Mouse (Mus musculus): ENCODE measurements at regions not wholly inside any gene's neighbourhood (a gene's known extent, or its start where the extent isn't known, plus 50 kb on each side); places are given as distances from the start of the nearest gene placed in this dataset.
"Not testable (repeated sequence)": the region's sequence is repeated elsewhere in the genome, so short reads cannot be mapped to it uniquely, and the experiment has no call there.

DNA sequence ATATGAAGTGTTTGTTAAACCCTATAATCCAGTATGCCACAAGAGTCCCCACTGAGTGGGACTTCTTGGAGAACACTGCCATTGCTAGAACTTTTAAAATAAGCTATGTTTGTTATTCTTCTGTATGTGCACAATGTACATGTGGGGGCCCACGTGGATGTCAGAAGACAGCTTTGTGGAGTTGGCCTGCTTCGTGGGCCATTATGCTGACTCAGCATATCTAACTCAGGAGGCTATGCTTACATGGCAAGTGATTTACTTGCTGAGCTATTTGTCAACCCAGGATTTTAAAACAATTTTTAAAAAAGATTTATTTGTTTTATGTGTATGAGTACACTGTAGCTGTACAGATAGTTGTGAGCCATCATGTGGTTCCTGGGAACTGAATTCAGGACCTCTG, 207.6 kb upstream of the Steap1 start:
- no peak for DNase-seq (ENCODE audit: low spot score)

DNA sequence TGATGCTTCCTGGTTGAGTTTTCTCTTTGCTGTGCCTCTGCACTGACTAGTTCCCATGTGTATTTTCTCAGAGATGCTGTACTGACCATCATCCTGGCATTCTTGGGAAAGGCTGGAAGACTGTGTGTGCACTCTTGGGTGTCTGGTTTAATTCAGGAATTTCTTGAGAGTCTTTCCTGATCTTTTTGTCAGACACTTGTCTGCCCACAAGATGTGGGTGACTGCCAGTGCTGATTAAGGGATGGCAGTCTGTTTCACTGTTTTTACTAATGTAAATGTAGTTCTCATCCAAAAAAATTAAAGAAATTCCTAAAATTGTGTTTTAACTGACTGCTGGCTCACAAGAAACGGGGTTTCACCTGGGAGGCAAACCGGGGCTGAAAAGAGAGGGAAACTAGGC, 206.7 kb upstream of the Steap1 start:
- no peak for DNase-seq (ENCODE audit: low spot score)

DNA sequence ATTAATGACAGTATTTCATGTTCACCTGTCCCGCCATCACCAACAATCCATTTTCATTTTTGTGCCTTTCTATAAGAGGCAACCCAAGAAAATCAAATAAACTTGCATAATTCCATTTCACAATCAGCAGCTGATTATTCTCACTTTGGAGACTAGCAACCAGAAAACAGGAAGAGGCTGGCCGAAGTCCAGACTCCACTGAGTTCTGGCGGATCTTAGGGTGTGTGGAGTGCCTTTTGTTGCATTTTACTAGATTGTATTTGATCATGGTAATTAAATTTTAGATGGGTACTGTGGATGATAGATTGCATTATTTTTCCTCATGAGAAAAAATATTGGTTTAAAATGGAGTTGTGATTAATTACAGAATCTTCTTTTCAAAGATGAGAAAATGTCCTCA, 176.7 kb upstream of the Steap1 start:
- DNase-seq (ENCODE audit: low spot score): no peak

DNA sequence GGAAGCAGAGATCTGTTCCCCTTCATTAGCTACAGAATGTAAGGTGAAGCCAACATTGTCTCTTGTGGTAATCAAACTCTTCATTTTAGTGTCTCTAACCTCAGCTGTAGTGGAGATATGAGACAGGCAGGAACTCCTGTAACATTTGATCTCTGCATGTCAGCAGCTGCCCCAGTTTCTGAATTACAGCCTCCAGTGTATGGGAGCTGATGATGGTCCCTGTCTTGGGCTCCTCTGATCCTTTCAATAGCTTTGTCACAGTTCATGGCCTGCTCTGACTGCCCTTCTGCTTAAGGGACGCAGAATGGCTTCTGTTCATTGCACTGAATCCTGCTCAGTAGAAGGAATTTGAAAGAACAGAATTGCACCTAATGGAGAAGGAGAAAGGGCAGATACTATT, 167.3 kb upstream of the Steap1 start:
- no peak for DNase-seq (ENCODE audit: low spot score)

DNA sequence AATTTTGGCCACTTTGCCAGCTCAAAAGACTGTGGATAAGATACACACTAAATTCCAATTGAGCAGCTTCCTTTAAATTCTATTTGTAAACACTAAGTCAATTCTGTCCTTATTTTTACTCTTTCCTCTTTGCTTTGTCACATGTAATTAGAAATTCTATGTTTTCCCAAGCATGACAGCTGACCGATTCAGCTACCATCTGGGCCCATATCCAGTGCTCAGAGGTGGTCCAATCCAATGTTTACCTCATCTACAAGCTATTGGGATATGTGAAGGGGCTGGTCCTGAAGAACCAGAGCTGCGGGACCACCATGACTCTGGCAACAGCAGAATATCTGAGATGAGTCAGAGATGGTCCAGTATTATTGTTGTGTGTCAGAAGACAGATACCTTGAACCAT, 140.2 kb upstream of the Steap1 start:
- DNase-seq (ENCODE audit: low spot score): no peak

DNA sequence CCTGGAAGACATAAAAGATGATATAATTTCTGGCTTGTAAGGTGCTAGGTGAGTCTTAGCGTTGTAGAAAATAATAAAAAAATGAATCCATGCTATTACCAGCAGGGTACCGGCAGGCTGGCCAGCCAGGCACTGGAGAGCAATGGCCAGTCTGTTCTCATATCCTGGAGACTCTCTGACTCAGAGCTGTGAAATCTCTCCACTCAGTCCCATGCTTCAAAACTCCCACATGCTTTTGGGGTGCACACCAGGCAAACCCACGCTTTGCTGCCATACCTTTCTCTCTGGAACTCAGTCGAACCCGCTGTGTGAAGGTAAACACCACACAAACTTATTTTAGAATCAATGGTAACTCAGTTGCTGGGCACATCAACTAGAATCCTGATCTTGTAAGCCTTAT, 124.3 kb upstream of the Steap1 start:
- no peak for DNase-seq (ENCODE audit: low spot score)

DNA sequence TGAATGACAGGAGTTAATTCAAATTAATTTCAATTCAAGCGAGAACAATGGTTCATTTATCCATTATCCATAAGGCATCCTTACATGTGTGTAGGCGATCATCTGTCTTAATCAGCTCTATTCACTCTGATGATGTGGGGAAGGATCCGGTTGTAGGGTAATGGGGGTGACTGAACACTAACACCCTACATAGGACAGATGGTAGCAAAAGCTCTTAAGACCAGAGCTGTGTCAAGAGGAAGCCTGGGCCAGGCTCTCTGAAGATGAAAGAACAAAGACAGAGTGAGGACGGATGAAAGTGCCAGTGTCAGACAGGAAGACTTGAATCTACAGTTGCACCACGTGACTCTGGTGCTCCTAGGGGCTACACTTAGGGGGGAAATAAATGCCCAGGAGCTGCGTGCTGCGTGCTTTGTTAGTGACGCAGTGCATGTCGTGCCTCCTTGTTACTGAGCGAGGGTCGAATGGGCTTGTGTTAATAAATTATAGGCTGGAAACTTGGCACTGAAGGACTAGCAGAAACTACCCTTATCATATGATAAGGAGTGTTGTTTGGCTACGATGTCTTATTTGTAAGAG, 107.1 kb upstream of the Steap1 start:
- DNase-seq (ENCODE audit: low spot score): no peak

DNA sequence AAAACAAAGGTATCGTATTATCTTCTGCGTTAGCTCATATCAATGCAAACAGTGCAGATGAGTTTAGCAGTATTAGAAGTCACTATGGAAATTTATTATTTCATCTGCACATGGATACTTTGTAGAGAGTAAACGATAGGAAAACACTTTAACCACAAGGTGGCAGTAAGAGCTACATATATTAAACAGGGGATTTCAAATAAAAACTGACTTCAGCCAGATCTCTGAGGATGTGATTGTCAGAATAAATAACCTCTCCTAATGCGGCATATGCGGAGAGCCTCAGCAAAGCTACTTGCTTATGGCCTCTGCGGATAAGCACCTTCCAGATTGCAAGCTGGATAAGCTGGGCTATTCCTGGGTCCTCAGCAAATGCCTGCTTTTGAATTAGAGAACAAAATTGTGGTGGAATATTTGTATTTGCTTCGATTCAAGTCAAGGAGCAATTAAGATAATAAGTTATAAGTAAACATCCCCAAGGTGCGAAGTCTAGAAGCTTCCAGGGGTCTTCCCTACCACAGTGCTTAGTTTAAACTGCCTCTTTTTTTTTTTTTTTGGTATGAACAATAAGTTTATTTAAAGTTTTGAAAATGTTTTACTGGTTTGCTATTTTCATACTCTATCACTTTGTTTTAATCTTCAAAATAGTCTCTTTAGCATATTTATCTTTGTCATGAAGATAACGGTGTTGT, 96.8 kb upstream of the Steap1 start:
- peak; percentile 46 for DNase-seq (ENCODE audit: low spot score)

DNA sequence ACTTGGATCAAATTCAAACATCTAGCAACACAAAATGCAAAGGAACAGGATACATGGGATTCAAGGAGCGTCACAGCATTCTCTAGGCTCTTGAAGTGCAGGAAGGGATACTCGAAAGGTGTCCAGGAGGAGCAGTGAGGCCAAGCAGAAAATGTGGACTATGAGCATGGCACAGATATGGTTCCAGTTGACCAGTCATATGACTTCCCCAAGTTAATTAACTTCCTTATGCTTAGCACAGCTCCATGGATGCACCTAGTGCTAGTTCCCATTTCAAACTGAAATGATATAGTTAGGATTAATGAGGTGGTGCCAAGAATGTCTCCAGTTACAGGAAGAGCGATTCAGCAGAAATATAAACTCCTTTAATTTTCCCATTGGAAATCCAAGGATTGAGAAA, 95.2 kb upstream of the Steap1 start:
- DNase-seq (ENCODE audit: low spot score): no peak

DNA sequence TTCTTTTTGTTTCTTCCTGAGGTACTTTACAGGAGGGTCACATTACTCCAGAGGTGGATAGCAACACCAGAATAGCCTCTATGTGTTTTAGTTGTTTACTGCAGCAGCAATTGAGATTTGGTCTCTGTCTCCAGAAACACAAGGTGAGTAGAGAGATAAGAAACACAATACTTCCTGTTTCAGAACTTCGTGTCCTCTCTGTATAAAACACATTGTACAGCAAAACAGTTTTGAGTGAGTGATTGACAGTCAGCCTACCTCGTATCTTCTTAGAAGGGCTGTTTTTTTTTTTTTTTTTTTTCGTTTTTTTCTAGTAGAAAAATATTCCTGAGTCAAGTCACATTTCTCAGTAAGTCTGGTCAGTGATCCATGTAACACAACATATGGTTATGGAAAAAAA, 89.6 kb upstream of the Steap1 start:
- DNase-seq (ENCODE audit: low spot score): no peak

DNA sequence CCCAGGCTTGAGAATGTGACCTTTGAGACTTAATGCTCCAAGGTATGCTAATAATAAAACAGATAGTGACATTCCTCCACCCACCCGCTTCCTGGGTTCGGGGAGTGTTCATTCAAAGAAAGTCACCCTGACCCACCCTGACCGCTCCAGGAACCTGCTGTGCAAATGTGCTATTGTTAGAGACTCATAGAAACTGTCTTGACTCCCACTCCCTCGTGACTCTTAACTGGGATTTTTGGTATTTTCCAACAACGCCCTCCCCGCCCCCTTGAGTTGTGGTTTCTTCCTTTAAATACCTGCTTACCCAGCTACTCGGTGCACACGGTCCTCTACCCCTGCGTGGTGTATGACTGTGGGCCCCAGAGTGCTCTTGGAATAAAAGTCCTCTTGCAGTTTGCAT, 73.5 kb upstream of the Steap1 start:
- not testable (repeated sequence) for DNase-seq (ENCODE audit: low spot score)
